Comparison of ENCODE assay signal across 15 mouse cellular contexts in genomic region chr17:27249073-27249472, GRCm38 (mm10).
"Had no signal": no experiment of that assay in that cellular context is flagged by ENCODE, and none has a peak within 500 bp of the region (broad histone marks: within the 10 kb centered on the region; RNA-seq: fewer than 3 reads in every experiment).

No protein-coding gene starts in this region.

- H3K4me3 ChIP-seq: kidney, embryonic 15.5 days; limb, embryonic 12.5 days; liver, embryonic 13.5 days; lung, embryonic 15.5 days; midbrain, embryonic 12.5 days; stomach, embryonic 15.5 days had no signal

- H3K9me3 ChIP-seq: kidney, embryonic 15.5 days; limb, embryonic 12.5 days; liver, embryonic 13.5 days; lung, embryonic 15.5 days; midbrain, embryonic 12.5 days; stomach, embryonic 15.5 days had no signal

- ATAC-seq: liver, postnatal 0 days; midbrain, embryonic 16.5 days had no signal

- H3K36me3 ChIP-seq: kidney, embryonic 15.5 days; limb, embryonic 12.5 days; liver, embryonic 13.5 days; lung, embryonic 15.5 days; midbrain, embryonic 12.5 days; stomach, embryonic 15.5 days had no signal

- H3K27me3 ChIP-seq: kidney, embryonic 15.5 days; liver, embryonic 13.5 days; lung, embryonic 15.5 days; midbrain, embryonic 12.5 days; stomach, embryonic 15.5 days had no signal

- DNase-seq: kidney, adult 2 months; kidney, postnatal 14 days; liver; liver, embryonic 13.5 days; liver, postnatal 0 days; lung, postnatal 14 days; right cerebral cortex, postnatal 4 days; spleen, adult 18-20 months; thymus, postnatal 36 days had no signal

- H3K4me1 ChIP-seq: kidney, embryonic 15.5 days; liver, embryonic 13.5 days; lung, embryonic 15.5 days; stomach, embryonic 15.5 days had no signal

- H3K27ac ChIP-seq: kidney, embryonic 15.5 days; limb, embryonic 12.5 days; liver, embryonic 13.5 days; lung, embryonic 15.5 days; midbrain, embryonic 12.5 days; stomach, embryonic 15.5 days had no signal
